Mouse (Mus musculus) lung, adult 2 months (tissue): ENCODE results near the gene Anxa5.

Experiments
- CTCF ChIP-seq: fragments of 200-500 bp; IDR thresholded peaks from 2 replicates; pipeline ENCODE4 v1.5.1; 2011; ENCODE audit warnings: mild to moderate bottlenecking, low read length, control low read depth; ENCODE audit not compliant: insufficient read depth
- POLR2A ChIP-seq: fragments of 200-500 bp; IDR thresholded peaks from 2 replicates; pipeline ENCODE4 v1.6.1; 2011; ENCODE audit warnings: low read depth, mild to moderate bottlenecking, control low read depth, low read length, borderline replicate concordance; ENCODE audit errors: extremely low read depth

DNA sequence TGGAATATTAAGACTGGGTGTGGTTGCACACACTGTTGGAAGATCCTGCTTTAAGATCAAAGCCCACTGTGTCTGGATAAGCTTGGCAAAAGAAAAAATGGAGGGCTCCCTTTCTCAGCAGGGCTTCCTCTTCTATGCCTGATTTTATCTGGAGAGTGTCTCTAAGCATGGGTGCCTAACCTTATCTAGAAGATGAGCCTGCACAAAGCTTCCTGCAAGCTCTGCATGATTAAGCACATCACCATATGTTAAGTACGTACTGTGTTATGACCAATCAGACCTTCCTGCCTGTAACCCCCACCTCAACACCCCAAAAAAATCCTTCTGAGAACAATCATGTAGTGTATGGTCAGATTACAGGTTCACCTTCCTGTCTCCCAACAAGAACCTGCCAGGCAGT is 45.3 kb downstream of the Anxa5 start:
- no peak for TF ChIP-seq CTCF
- TF ChIP-seq POLR2A = no peak
